Mouse (Mus musculus) hindbrain, embryonic 13.5 days (tissue): ENCODE results near the gene Eepd1. TPM values are rescaled to one million over a fixed set of nuclear protein-coding genes. Genes with fewer than 3 reads are reported as not detected.

Experiments
- ATAC-seq: fragments of 200-750 bp; cut with Nextera tagmentation; 2 replicates; pipeline ENCODE4 v1.8.0; 2017; ENCODE audit warnings: moderate TSS enrichment; ENCODE audit not compliant: low FRiP score
- H3K27ac ChIP-seq: fragments of 300-500 bp; sonication (generic); 2 replicates; pipeline ENCODE4 v1.5.1; 2015; ENCODE audit warnings: inconsistent platforms, mild to moderate bottlenecking, moderate library complexity
- H3K27me3 ChIP-seq: fragments of 300-500 bp; sonication (generic); 2 replicates; pipeline ENCODE4 v1.6.1; 2015; ENCODE audit warnings: mild to moderate bottlenecking, inconsistent platforms
- H3K36me3 ChIP-seq: fragments of 300-500 bp; sonication (generic); 2 replicates; pipeline ENCODE4 v1.6.1; 2015; ENCODE audit warnings: mild to moderate bottlenecking, inconsistent platforms
- H3K4me1 ChIP-seq: fragments of 300-500 bp; sonication (generic); replicated peaks from 2 replicates; pipeline ENCODE4 v1.6.1; 2015; ENCODE audit warnings: inconsistent platforms
- H3K4me2 ChIP-seq: fragments of 300-500 bp; sonication (generic); 2 replicates; pipeline ENCODE4 v1.6.1; 2015; ENCODE audit warnings: inconsistent platforms, mild to moderate bottlenecking, moderate library complexity
- H3K4me3 ChIP-seq: fragments of 300-500 bp; sonication (generic); 2 replicates; pipeline ENCODE4 v1.5.1; 2015; ENCODE audit warnings: mild to moderate bottlenecking, inconsistent platforms
- H3K9ac ChIP-seq: fragments of 300-500 bp; sonication (generic); 2 replicates; pipeline ENCODE4 v1.6.1; 2015; ENCODE audit warnings: mild to moderate bottlenecking, inconsistent platforms
- H3K9me3 ChIP-seq: fragments of 300-500 bp; sonication (generic); 2 replicates; pipeline ENCODE4 v1.6.1; 2016; ENCODE audit warnings: inconsistent platforms
- WGBS: fragments of 180-500 bp; shearing (Covaris S2); methylation state at CpG from one replicate; pipeline ENCODE4 v1.1.7; 2015; 5-methylcytosine and 5-hydroxymethylcytosine counted together
- polyA plus RNA-seq: library from polyadenylated mRNA; unstranded; fragments of >200 nt; fragmentation: Nextera tagmentation; extraction: Ambion mirVana; gene quantifications from 2 replicates; pipeline ENCODE4 v1.2.1, GENCODE M21; 2015

Eepd1 gene
- polyA plus RNA-seq, 1 experiment from 2014 or later = 8.0 TPM

- Histone ChIP-seq H3K9ac (no peak overlapping the region), H3K36me3 (no peaks in the 10 kb centered on the region), H3K4me1 (peaks cover 15% of the 10 kb centered on the region), H3K4me2 (no peak overlapping the region), H3K27ac (no peak overlapping the region), H3K4me3 (no peak overlapping the region), H3K9me3 (no peaks in the 10 kb centered on the region), H3K27me3 (no peaks in the 10 kb centered on the region)
- 80% methylated on average over 3 of the region's 3 CpGs for WGBS
- ATAC-seq = 0 out of 2 replicates have a peak, but pooled peaks have one; percentile 3
These were observed 87.4 kb downstream of the Eepd1 start for GRCm38 (mm10) chr9:25568783-25569182.

DNA sequence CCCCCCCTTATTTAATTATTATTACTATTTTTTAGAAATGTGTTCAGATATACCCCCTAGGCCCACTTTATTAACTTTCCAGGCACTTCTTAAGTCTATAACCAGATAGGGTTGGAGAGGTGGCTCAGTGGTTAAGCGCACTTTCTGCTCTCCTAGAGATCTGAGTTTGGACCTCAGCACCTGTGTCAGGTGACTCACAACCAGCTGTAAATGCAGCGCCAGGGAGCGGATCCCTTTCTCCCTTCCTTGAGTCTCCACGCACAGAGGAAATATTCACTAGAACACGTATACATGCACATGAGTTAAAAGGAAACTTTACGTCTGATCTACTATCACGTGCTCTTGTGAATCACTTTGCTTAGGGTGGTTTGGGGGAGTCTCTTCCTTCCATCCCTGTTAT is 88.7 kb downstream of the Eepd1 start:
- Histone ChIP-seq H3K27me3 (no peaks in the 10 kb centered on the region), H3K27ac (no peak overlapping the region), H3K4me3 (no peak overlapping the region), H3K4me1 (peaks cover 15% of the 10 kb centered on the region), H3K36me3 (no peaks in the 10 kb centered on the region), H3K9ac (no peak overlapping the region), H3K4me2 (no peak overlapping the region), H3K9me3 (no peaks in the 10 kb centered on the region)
- no peak for ATAC-seq
- WGBS = 94% methylated on average over 7 of the region's 7 CpGs

DNA sequence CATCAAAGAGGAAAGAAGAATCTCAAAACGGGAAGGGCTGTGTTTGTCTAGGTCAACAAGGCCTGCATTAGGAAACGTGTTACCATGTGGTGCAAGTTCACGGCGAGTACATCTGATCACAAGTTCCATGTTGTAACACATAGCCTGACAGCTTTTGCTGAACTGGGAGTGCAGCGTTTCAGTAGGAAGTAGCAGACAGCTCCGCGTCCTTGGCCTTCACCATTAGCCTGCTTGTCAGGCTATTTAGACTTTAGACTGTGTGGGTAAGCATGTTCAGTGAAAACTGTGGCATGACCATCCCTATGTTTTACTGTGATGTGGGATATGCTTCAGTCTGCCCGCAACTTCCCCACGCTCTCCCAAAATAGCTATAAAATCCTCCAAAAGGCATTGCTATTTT is 89.1 kb downstream of the Eepd1 start:
- WGBS = 90% methylated on average over 9 of the region's 9 CpGs
- Histone ChIP-seq H3K4me2 (no peak overlapping the region), H3K27ac (no peak overlapping the region), H3K27me3 (no peaks in the 10 kb centered on the region), H3K36me3 (no peaks in the 10 kb centered on the region), H3K9ac (no peak overlapping the region), H3K4me1 (peaks cover 15% of the 10 kb centered on the region), H3K9me3 (no peaks in the 10 kb centered on the region), H3K4me3 (no peak overlapping the region)
- ATAC-seq = no peak

- Histone ChIP-seq H3K27ac (peak overlapping the region; percentile 23; the same call in 1 of the 2 replicates), H3K9ac (no peak overlapping the region), H3K9me3 (no peaks in the 10 kb centered on the region), H3K4me1 (peaks cover 15% of the 10 kb centered on the region), H3K27me3 (no peaks in the 10 kb centered on the region), H3K36me3 (no peaks in the 10 kb centered on the region), H3K4me3 (no peak overlapping the region), H3K4me2 (no peak overlapping the region)
- ATAC-seq = no peak
- 71% methylated on average over 2 of the region's 2 CpGs for WGBS
These were observed 90.0 kb downstream of the Eepd1 start for GRCm38 (mm10) chr9:25571381-25571780.

GRCm38 (mm10) chr9:25573753-25574152 is 92.4 kb downstream of the Eepd1 start:
- H3K4me1 ChIP-seq = peaks cover 9% of the 10 kb centered on the region; the same call in 1 of the 2 replicates
- 61% methylated on average over 7 of the region's 7 CpGs for WGBS
- no peak overlapping the region for H3K4me2 ChIP-seq
- no peaks in the 10 kb centered on the region for H3K9me3 ChIP-seq
- no peaks in the 10 kb centered on the region for H3K27me3 ChIP-seq
- H3K36me3 ChIP-seq = no peaks in the 10 kb centered on the region
- no peak for ATAC-seq
- no peak overlapping the region for H3K4me3 ChIP-seq
- no peak overlapping the region for H3K9ac ChIP-seq
- H3K27ac ChIP-seq = no peak overlapping the region

DNA sequence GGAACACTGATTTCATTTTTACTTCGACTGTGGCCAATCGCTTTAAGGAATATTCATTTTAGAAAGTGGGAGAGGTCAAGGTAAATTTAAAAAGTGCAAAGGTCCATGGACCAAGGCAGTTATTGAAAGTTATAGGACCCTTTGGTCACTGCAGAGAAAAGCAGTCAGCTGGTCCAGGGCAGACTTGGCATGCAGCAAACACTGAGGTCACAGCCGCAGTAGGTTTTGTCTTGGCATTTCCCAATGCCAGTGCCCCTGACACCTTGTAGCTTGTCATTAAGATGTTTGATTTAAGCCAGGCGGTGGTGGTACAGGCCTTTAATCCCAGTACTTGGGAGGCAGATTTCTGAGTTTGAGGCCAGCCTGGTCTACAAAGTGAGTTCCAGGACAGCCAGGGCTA is 92.8 kb downstream of the Eepd1 start:
- WGBS = 88% methylated on average over 4 of the region's 4 CpGs
- H3K4me2 ChIP-seq = no peak overlapping the region
- H3K4me3 ChIP-seq = no peak overlapping the region
- no peaks in the 10 kb centered on the region for H3K9me3 ChIP-seq
- no peak for ATAC-seq
- no peaks in the 10 kb centered on the region for H3K36me3 ChIP-seq
- H3K4me1 ChIP-seq = peaks cover 9% of the 10 kb centered on the region; the same call in 1 of the 2 replicates
- H3K9ac ChIP-seq = no peak overlapping the region
- no peaks in the 10 kb centered on the region for H3K27me3 ChIP-seq
- no peak overlapping the region for H3K27ac ChIP-seq

DNA sequence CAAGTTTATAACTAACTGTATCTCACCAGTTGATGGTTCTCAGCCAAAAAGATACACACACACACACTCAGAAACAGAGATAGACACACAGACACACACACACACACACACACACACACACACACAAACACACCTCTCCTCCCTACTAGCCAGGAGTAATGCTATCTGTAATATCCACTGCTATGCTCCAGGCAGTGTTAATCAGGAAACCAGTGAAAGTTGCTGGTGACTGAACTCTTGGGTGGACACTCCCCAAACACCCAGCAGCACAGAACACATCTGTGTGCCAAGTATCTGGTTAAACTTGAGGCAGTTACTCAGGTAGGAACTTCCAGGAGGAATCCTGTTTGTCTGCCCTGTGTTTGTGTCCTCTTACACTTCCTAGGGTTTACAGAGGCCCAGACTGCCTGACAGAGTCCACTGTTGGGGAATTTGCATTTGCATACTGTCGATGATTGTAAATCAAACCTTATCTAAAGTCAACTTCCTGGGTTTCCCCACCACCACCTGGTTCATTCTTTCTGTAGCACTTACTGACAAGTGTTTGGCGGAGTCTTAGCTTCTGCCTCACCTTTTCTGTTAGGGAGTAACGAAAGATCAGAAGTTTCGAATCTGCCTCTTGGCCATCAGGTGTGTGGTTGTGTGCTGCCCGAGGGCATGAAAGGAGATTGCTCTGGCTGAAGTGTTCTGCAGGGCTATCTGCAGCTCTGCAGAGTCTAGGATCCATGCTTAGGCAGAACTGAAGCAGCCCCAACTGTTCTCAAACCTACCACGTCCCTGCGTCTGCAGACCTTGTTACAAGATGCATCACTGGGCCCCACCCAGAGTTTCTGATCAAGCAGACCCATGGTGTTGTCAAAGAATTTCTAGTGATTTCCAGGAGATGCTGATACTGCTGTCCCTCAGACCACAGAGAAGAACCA is 97.6 kb downstream of the Eepd1 start:
- Histone ChIP-seq H3K4me1 (no peaks in the 10 kb centered on the region), H3K36me3 (no peaks in the 10 kb centered on the region), H3K4me2 (no peak overlapping the region), H3K27ac (no peak overlapping the region), H3K9ac (no peak overlapping the region), H3K4me3 (no peak overlapping the region), H3K9me3 (no peaks in the 10 kb centered on the region), H3K27me3 (no peaks in the 10 kb centered on the region)
- no peak for ATAC-seq
- 88% methylated on average over 7 of the region's 7 CpGs for WGBS

GRCm38 (mm10) chr9:25583621-25584020 is 102.3 kb downstream of the Eepd1 start:
- Histone ChIP-seq H3K4me3 (no peak overlapping the region), H3K9me3 (no peaks in the 10 kb centered on the region), H3K27me3 (no peaks in the 10 kb centered on the region), H3K4me2 (no peak overlapping the region), H3K27ac (no peak overlapping the region), H3K36me3 (no peaks in the 10 kb centered on the region), H3K4me1 (no peaks in the 10 kb centered on the region), H3K9ac (no peak overlapping the region)
- WGBS = 80% methylated on average over 2 of the region's 2 CpGs
- ATAC-seq = no peak

- Histone ChIP-seq H3K4me2 (no peak overlapping the region), H3K4me1 (no peaks in the 10 kb centered on the region), H3K9ac (no peak overlapping the region), H3K4me3 (no peak overlapping the region), H3K27ac (no peak overlapping the region), H3K36me3 (no peaks in the 10 kb centered on the region), H3K9me3 (no peaks in the 10 kb centered on the region), H3K27me3 (no peaks in the 10 kb centered on the region)
- ATAC-seq = no peak
- WGBS = 74% methylated on average over 1 of the region's 1 CpGs
These were observed 104.3 kb downstream of the Eepd1 start for GRCm38 (mm10) chr9:25585614-25586013.

GRCm38 (mm10) chr9:25588581-25588980 is 107.2 kb downstream of the Eepd1 start:
- Histone ChIP-seq H3K27ac (no peak overlapping the region), H3K4me1 (0 out of 2 replicates have a peak, but pooled peaks cover 5% of the 10 kb centered on the region), H3K4me2 (no peak overlapping the region), H3K9me3 (no peaks in the 10 kb centered on the region), H3K27me3 (no peaks in the 10 kb centered on the region), H3K36me3 (no peaks in the 10 kb centered on the region), H3K4me3 (no peak overlapping the region), H3K9ac (no peak overlapping the region)
- no peak for ATAC-seq
- WGBS = 96% methylated on average over 2 of the region's 2 CpGs

DNA sequence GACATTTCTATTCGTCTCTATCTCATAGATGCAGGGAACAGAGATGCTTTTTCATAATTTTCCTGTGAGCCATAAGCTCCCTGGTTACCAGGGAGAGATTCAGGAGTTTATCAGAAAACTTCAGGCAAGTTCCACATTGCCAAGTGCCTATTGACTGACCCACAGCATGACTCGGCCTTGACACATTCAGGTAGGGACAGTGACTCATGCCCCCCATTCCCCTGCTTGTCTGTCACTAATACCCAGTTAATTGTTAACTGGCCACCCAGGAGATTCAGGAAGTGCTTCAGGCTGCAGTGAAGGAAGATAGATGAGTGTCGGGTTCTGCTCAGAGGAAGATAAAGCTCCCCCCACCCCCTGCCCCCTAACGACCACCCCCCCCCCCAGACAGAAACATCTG is 109.4 kb downstream of the Eepd1 start:
- no peak overlapping the region for H3K9ac ChIP-seq
- no peaks in the 10 kb centered on the region for H3K36me3 ChIP-seq
- 38% methylated on average over 4 of the region's 4 CpGs for WGBS
- H3K4me2 ChIP-seq = no peak overlapping the region
- H3K4me1 ChIP-seq = 0 out of 2 replicates have a peak, but pooled peaks cover 5% of the 10 kb centered on the region
- no peaks in the 10 kb centered on the region for H3K27me3 ChIP-seq
- ATAC-seq = no peak
- no peaks in the 10 kb centered on the region for H3K9me3 ChIP-seq
- H3K27ac ChIP-seq = no peak overlapping the region
- no peak overlapping the region for H3K4me3 ChIP-seq

DNA sequence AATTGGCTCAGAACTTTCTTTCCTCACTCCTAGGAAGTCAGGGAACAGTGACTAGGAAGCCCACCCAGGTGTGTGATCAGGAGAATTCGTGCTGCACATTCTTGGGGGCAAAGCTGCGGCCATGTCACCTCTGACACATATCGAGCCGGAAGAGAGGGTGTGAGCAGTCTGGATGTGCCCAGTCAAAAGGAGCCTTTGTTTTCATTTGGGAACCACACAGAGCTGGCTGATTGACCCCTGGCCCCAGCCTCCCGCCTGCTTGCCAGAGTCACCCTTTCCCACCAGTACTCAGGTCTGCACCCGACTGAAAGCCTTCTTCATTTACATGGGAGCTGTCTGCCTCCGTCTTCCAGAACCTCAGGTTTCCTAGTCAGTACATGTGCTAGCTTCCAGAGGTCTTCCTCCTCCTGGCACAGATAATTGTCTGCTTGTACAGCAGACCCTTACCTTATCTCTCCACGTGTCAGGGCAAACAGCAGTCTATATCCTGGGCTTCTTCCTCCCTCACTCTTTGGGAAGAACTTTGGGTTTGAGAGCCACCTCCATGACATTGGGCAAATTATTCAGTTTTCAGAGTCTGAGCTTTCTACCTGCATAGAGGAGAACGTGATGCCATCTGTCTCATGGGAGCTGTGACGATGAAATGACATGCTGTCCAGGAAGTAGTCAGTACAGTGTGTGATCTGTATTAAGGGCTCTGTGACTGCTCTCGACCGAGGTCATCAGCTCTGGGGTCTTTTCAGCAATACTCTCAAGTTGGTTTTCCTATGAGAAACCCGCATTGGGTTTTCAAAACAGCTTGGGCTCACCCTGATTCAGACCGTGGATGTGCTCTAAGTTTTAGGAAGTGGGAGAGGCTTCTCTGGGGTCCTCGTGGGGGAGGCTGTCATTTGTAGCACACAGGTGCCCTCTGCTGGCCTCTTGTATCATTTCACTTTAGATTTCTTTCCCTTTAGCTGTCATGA is 110.3 kb downstream of the Eepd1 start:
- 0 out of 2 replicates have a peak, but pooled peaks cover 5% of the 10 kb centered on the region for H3K4me1 ChIP-seq
- no peaks in the 10 kb centered on the region for H3K9me3 ChIP-seq
- H3K27me3 ChIP-seq = no peaks in the 10 kb centered on the region
- WGBS = 22% methylated on average over 15 of the region's 15 CpGs
- H3K4me2 ChIP-seq = peak overlapping the region; percentile 34
- H3K36me3 ChIP-seq = no peaks in the 10 kb centered on the region
- H3K9ac ChIP-seq = no peak overlapping the region
- no peak overlapping the region for H3K27ac ChIP-seq
- peak; percentile 81 for ATAC-seq
- no peak overlapping the region for H3K4me3 ChIP-seq
